Mouse (Mus musculus) lung, embryonic 14.5 days (tissue): ENCODE results near the gene Flcn. TPM values are rescaled to one million over a fixed set of nuclear protein-coding genes. Genes with fewer than 3 reads are reported as not detected.
A peak's percentile ranks its signal among the peaks of the same experiment; 100 is the strongest.

Source experiments
- ATAC-seq: fragments of 200-750 bp; cut with Nextera tagmentation; 2 replicates; pipeline ENCODE4 v1.8.0; 2017; ENCODE audit warnings: mild to moderate bottlenecking, moderate TSS enrichment, moderate library complexity; ENCODE audit not compliant: insufficient read depth
- DNase-seq: peaks from one replicate; pipeline ENCODE4 v3.0.0-alpha.2; 2015
- H3K27ac ChIP-seq: fragments of 300-500 bp; sonication (generic); 2 replicates; pipeline ENCODE4 v1.5.1; 2014; ENCODE audit warnings: low read depth, mild to moderate bottlenecking, moderate library complexity
- H3K27me3 ChIP-seq: fragments of 300-500 bp; sonication (generic); 2 replicates; pipeline ENCODE4 v1.6.1; 2014; ENCODE audit warnings: low read length, control low read depth; ENCODE audit not compliant: insufficient read depth
- H3K36me3 ChIP-seq: fragments of 300-500 bp; sonication (generic); 2 replicates; pipeline ENCODE4 v1.6.1; 2014; ENCODE audit warnings: control low read depth; ENCODE audit not compliant: insufficient read depth
- H3K4me1 ChIP-seq: fragments of 300-500 bp; sonication (generic); 2 replicates; pipeline ENCODE4 v1.6.1; 2014; ENCODE audit warnings: antibody characterized with exemption, control low read depth; ENCODE audit not compliant: insufficient read depth
- H3K4me2 ChIP-seq: fragments of 300-500 bp; sonication (generic); 2 replicates; pipeline ENCODE4 v1.6.1; 2014; ENCODE audit warnings: mild to moderate bottlenecking
- H3K4me3 ChIP-seq: fragments of 300-500 bp; sonication (generic); 2 replicates; pipeline ENCODE4 v1.5.1; 2014; ENCODE audit warnings: low read depth, low read length
- H3K9ac ChIP-seq: fragments of 300-500 bp; sonication (generic); 2 replicates; pipeline ENCODE4 v1.6.1; 2014
- H3K9me3 ChIP-seq: fragments of 300-500 bp; sonication (generic); 2 replicates; pipeline ENCODE4 v1.6.1; 2016; ENCODE audit warnings: low read depth, low read length, control low read depth
- CTCF ChIP-seq: IDR thresholded peaks from 2 replicates; pipeline ENCODE4 v1.5.1; 2016; ENCODE audit warnings: antibody characterized with exemption, low read depth
- WGBS: fragments of 180-500 bp; shearing (Covaris S2); extraction: QIAGEN DNeasy Blood & Tissue Kit; methylation state at CpG from one replicate; pipeline ENCODE4 v1.1.7; 2014; 5-methylcytosine and 5-hydroxymethylcytosine counted together
- polyA plus RNA-seq: library from polyadenylated mRNA; unstranded; fragments of >200 nt; fragmentation: Nextera tagmentation; extraction: Ambion mirVana; gene quantifications from 2 replicates; pipeline ENCODE4 v1.2.1, GENCODE M21; 2014

Gene Flcn
- polyA plus RNA-seq, 1 experiment from 2014 or later: 26.2 TPM

DNA sequence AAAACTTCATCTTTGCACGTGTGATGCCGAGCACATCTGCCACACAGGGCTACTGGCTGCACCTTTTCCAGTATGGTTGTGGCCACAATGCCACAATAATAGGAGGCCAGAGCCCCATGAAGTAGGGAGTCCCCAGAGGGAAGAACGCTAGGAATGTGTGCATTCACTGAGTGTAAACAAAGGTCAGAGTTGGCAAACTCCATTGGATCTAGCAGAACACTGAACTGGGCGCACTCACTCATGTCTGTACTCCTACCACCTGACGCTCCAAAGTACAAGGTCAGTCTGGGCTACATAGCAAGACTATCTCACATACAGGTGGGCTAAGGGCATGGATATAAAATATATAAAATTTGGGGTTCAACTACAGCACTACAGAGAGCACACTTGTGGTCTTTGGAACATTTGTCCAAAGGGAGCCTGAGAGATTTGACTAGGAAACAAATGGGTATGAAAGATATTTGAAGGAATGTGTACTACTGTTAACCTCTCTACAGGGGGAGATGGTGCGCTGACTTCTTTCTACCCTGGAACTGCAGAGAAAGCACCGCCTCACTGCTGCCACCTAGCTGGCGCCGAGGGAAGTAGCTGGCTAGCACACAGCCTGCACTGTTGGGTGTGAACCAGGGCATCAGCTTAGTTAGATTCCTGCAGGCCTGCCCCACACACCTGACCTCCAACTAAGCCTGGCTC is 31.5 kb downstream of the Flcn start:
- Histone ChIP-seq H3K9ac (no peak overlapping the region), H3K27ac (no peak overlapping the region), H3K36me3 (peaks cover 54% of the 10 kb centered on the region), H3K4me2 (no peak overlapping the region), H3K4me3 (no peak overlapping the region), H3K4me1 (no peaks in the 10 kb centered on the region), H3K27me3 (no peaks in the 10 kb centered on the region), H3K9me3 (no peaks in the 10 kb centered on the region)
- peak; percentile 72 for ATAC-seq
- TF ChIP-seq CTCF: peak; percentile 98
- 55% methylated on average over 9 of the region's 9 CpGs for WGBS
- DNase-seq: peak; percentile 84

DNA sequence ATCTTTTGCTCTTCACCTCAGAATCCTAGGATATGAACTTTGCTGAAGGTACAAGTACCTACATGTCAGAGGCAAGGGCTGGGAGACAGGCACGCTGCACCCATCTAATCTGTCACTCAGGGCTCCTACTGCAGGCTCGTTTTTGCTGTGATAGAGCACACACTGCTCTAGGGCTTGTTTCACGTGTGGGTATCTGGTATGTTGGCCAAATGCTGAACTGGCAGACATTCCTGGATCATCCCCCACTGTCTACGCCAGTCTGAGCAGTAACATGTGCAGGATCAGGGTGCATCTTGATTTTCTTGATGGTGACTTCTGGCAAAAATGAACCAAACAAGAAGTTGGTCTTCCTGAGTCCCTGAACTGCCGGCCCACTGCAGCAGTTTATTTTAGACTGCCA is 32.6 kb downstream of the Flcn start:
- Histone ChIP-seq H3K27ac (no peak overlapping the region), H3K4me2 (no peak overlapping the region), H3K9me3 (no peaks in the 10 kb centered on the region), H3K36me3 (peaks cover 62% of the 10 kb centered on the region), H3K4me1 (no peaks in the 10 kb centered on the region), H3K9ac (no peak overlapping the region), H3K4me3 (no peak overlapping the region), H3K27me3 (no peaks in the 10 kb centered on the region)
- 88% methylated on average over 5 of the region's 5 CpGs for WGBS
- no peak for TF ChIP-seq CTCF
- ATAC-seq (no peak), DNase-seq (no peak)

DNA sequence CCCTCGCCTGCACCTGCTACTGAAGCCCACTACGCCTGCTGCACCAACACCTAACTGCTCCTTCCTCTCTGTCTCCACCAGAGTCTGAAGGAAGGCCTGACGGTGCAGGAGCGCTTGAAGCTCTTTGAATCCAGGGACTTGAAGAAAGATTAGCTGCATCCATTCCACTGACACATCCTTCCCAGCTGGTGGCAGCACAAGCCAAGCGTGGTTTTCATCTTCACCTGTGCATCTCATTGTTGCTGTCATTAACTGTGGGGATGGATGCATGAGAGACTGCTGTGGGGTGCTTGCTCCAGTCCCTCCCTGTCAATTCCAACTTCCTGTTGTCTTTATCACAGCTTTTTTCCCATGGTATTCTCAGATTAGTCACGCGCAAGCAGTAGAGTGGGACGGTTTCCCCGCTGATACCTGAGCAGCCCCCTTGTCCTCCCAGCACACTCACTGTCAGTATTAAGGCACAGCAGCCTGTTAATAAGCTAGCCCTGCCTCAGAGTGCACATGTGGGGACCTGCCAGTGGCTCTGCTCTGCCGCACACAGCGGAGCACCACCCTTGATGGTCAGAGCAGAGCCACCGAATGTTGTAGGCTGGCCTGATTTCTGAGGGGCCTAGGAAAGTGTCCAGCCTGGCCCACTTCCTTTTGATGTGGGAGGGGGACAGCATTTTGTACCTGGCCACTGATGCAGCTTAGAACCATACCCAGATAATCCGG is 34.2 kb downstream of the Flcn start:
- H3K36me3 ChIP-seq: peaks cover 79% of the 10 kb centered on the region
- no peak overlapping the region for H3K27ac ChIP-seq
- no peak overlapping the region for H3K4me3 ChIP-seq
- no peaks in the 10 kb centered on the region for H3K27me3 ChIP-seq
- DNase-seq (no peak), ATAC-seq (no peak)
- no peak overlapping the region for H3K4me2 ChIP-seq
- H3K4me1 ChIP-seq: no peaks in the 10 kb centered on the region
- WGBS: 87% methylated on average over 13 of the region's 13 CpGs
- no peaks in the 10 kb centered on the region for H3K9me3 ChIP-seq
- H3K9ac ChIP-seq: no peak overlapping the region
- TF ChIP-seq CTCF: no peak

DNA sequence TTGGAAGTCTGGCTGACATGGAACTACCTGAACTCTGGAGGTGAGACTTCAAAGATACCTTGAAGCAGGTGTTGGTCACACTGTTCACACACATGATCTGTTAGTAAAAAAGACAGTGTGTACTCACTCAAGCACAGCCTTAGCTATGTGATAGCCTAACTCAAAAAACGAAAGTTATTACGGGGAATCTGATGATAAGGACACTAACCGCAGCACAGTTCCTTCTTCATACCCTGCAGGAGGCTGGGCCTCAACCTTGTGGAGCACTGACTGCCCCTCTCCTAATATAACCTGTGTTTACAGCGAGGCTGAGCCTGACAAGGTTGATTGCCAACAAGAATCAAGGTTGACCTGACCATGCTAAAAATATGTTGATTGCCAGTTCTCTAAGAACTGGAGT is 35.3 kb downstream of the Flcn start:
- H3K9me3 ChIP-seq: no peaks in the 10 kb centered on the region
- no peak for DNase-seq
- H3K4me3 ChIP-seq: no peak overlapping the region
- no peaks in the 10 kb centered on the region for H3K27me3 ChIP-seq
- H3K9ac ChIP-seq: no peak overlapping the region
- no peaks in the 10 kb centered on the region for H3K4me1 ChIP-seq
- TF ChIP-seq CTCF: no peak
- no peak overlapping the region for H3K27ac ChIP-seq
- H3K36me3 ChIP-seq: peaks cover 89% of the 10 kb centered on the region
- ATAC-seq: no peak
- 89% methylated on average over 4 of the region's 4 CpGs for WGBS
- no peak overlapping the region for H3K4me2 ChIP-seq

DNA sequence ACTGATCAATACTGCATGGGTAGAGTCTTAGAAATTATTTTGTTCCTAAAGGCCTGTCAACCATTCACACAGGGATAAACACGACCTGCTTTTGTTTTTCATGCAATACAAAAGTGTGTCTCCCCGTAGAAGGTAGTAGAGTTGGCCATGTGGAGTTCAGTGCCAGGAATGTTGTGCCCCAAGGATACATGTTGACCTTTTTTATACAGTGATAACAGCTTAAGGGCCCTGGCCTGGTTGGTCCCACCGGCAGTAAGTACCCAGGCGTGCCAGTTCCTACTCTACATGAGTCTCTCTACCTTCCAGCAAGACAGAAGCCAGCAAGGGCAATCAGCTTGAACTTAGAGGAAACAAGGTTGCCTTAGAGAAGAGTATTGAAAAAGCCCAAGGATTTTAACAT is 36.9 kb downstream of the Flcn start:
- no peaks in the 10 kb centered on the region for H3K27me3 ChIP-seq
- no peak overlapping the region for H3K4me2 ChIP-seq
- no peak for ATAC-seq
- no peaks in the 10 kb centered on the region for H3K4me1 ChIP-seq
- no peak for TF ChIP-seq CTCF
- 90% methylated on average over 4 of the region's 4 CpGs for WGBS
- no peak for DNase-seq
- no peak overlapping the region for H3K9ac ChIP-seq
- H3K9me3 ChIP-seq: no peaks in the 10 kb centered on the region
- H3K27ac ChIP-seq: no peak overlapping the region
- peaks cover 96% of the 10 kb centered on the region for H3K36me3 ChIP-seq
- H3K4me3 ChIP-seq: no peak overlapping the region

DNA sequence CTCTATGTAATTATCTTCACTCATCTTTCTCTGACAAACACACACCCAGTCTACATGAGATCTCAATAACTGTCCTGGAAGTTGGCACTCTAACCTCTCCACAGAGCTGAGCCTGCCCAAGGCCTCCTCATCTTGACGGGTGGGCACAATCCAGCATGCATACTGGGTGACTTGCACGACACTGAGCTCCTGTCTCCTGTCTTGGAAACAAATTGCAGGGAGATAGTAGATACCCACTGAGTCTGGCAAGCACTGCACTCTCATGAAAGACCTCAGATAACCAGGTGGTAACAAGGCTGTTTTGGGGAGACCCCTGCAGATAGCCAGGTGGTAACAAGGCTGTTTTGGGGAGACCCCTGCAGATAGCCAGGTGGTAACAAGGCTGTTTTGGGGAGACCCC is 37.5 kb downstream of the Flcn start:
- Histone ChIP-seq H3K9ac (no peak overlapping the region), H3K4me1 (no peaks in the 10 kb centered on the region), H3K9me3 (no peaks in the 10 kb centered on the region), H3K27me3 (no peaks in the 10 kb centered on the region), H3K36me3 (peaks cover 98% of the 10 kb centered on the region), H3K27ac (no peak overlapping the region), H3K4me2 (no peak overlapping the region), H3K4me3 (no peak overlapping the region)
- WGBS: 81% methylated on average over 2 of the region's 2 CpGs
- no peak for TF ChIP-seq CTCF
- no peak for ATAC-seq
- no peak for DNase-seq

DNA sequence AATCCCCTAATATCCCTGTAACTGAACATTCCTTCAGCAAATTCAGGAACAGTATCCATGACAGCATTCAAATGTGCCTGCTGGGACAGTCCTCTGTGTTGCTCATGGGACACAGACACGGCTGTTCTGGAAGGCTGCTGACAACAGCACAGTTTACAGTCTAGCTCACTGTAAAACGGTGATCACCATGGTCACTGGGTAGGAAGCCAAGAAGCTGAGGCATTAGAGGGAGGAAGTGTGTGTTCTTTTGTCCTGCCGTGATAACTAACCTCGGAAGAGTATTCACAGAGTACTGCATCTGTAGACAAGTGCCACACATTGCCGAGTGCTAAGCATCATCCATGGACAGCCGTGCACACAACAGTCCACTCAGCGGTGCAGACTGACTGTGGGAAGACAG is 39.1 kb downstream of the Flcn start:
- DNase-seq: no peak
- ATAC-seq: no peak
- 86% methylated on average over 7 of the region's 7 CpGs for WGBS
- Histone ChIP-seq H3K27ac (no peak overlapping the region), H3K4me1 (no peaks in the 10 kb centered on the region), H3K36me3 (peaks cover 98% of the 10 kb centered on the region), H3K9me3 (no peaks in the 10 kb centered on the region), H3K4me2 (no peak overlapping the region), H3K9ac (no peak overlapping the region), H3K4me3 (no peak overlapping the region), H3K27me3 (no peaks in the 10 kb centered on the region)
- TF ChIP-seq CTCF: no peak
